Mouse (Mus musculus) neural tube, embryonic 11.5 days (tissue): ENCODE results near the gene Scn3b. TPM values are rescaled to one million over a fixed set of nuclear protein-coding genes. Genes with fewer than 3 reads are reported as not detected.

Experiments used
- ATAC-seq: fragments of 200-750 bp; cut with Nextera tagmentation; 2 replicates; pipeline ENCODE4 v1.8.0; 2017; ENCODE audit warnings: moderate number of reproducible peaks, mild to moderate bottlenecking, moderate TSS enrichment, moderate library complexity; ENCODE audit not compliant: insufficient read depth, low FRiP score, low TSS enrichment
- DNase-seq: peaks from one replicate; pipeline ENCODE4 v3.0.0-alpha.2; 2015; ENCODE audit warnings: low spot score
- H3K27ac ChIP-seq: fragments of 300-500 bp; sonication (generic); 2 replicates; pipeline ENCODE4 v1.5.1; 2014; ENCODE audit warnings: low read depth, mild to moderate bottlenecking, low read length
- H3K27me3 ChIP-seq: fragments of 300-500 bp; sonication (generic); 2 replicates; pipeline ENCODE4 v1.6.1; 2014; ENCODE audit warnings: mild to moderate bottlenecking, low read length, mixed read lengths; ENCODE audit not compliant: control insufficient read depth, insufficient read depth
- H3K36me3 ChIP-seq: fragments of 300-500 bp; sonication (generic); 2 replicates; pipeline ENCODE4 v1.6.1; 2014; ENCODE audit warnings: mild to moderate bottlenecking, low read length, moderate library complexity, mixed read lengths; ENCODE audit not compliant: control insufficient read depth, insufficient read depth
- H3K4me1 ChIP-seq: fragments of 300-500 bp; sonication (generic); 2 replicates; pipeline ENCODE4 v1.6.1; 2014; ENCODE audit warnings: low read length, mixed read lengths; ENCODE audit not compliant: control insufficient read depth, insufficient read depth
- H3K4me2 ChIP-seq: fragments of 300-500 bp; sonication (generic); 2 replicates; pipeline ENCODE4 v1.6.1; 2014; ENCODE audit warnings: low read depth, mild to moderate bottlenecking, moderate library complexity
- H3K4me3 ChIP-seq: fragments of 300-500 bp; sonication (generic); 2 replicates; pipeline ENCODE4 v1.5.1; 2014; ENCODE audit warnings: low read depth, low read length
- H3K9ac ChIP-seq: fragments of 300-500 bp; sonication (generic); 2 replicates; pipeline ENCODE4 v1.6.1; 2014; ENCODE audit warnings: mild to moderate bottlenecking, low read length
- H3K9me3 ChIP-seq: fragments of 300-500 bp; sonication (generic); 2 replicates; pipeline ENCODE4 v1.6.1; 2016; ENCODE audit warnings: low read length; ENCODE audit not compliant: control insufficient read depth
- WGBS: fragments of 180-500 bp; shearing (Covaris S2); extraction: QIAGEN DNeasy Blood & Tissue Kit; methylation state at CpG from one replicate; pipeline ENCODE4 v1.1.7; 2014; 5-methylcytosine and 5-hydroxymethylcytosine counted together
- polyA plus RNA-seq: library from polyadenylated mRNA; unstranded; fragments of >200 nt; fragmentation: Nextera tagmentation; extraction: Ambion mirVana; gene quantifications from 2 replicates; pipeline ENCODE4 v1.2.1, GENCODE M21; 2014

Gene Scn3b
- polyA plus RNA-seq, 1 experiment from 2014 or later = 37.1 TPM

GRCm38 (mm10) chr9:40324232-40324792 lies 55.3 kb downstream of the Scn3b start:
- 88% methylated on average over 4 of the region's 4 CpGs for WGBS

DNA sequence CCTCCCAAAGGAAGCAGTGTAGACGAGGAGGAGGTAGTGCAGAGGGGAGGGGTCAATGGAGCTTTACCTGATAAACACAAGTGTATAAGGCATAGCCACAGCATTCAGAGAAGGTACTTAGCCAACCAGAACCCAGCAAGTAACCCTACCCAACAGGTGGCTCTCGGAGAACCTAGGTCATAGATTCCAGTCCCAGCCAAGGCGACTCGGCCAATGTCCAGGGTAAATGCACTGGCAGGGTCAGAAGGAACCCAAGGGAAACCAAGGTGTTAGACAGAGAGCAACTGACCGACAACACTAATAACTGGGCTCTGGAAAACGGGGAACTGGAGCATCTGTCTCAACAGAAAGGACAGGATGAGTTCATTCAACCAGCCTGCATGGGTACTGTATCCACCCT lies 55.8 kb downstream of the Scn3b start:
- Histone ChIP-seq H3K4me3 (no peak overlapping the region), H3K27ac (no peak overlapping the region), H3K9ac (no peak overlapping the region), H3K4me1 (no peaks in the 10 kb centered on the region), H3K27me3 (no peaks in the 10 kb centered on the region), H3K4me2 (no peak overlapping the region), H3K36me3 (no peaks in the 10 kb centered on the region), H3K9me3 (no peaks in the 10 kb centered on the region)
- ATAC-seq (no peak), DNase-seq (no peak)
- 94% methylated on average over 6 of the region's 6 CpGs for WGBS

More at GRCm38 (mm10) chr9:40324232-40324792, 55.3 kb downstream of the Scn3b start:
- Histone ChIP-seq H3K4me1 (no peaks in the 10 kb centered on the region), H3K9me3 (no peaks in the 10 kb centered on the region), H3K4me3 (no peak overlapping the region), H3K27ac (no peak overlapping the region), H3K27me3 (no peaks in the 10 kb centered on the region), H3K36me3 (no peaks in the 10 kb centered on the region), H3K9ac (no peak overlapping the region), H3K4me2 (no peak overlapping the region)
- DNase-seq (no peak), ATAC-seq (no peak)

DNA sequence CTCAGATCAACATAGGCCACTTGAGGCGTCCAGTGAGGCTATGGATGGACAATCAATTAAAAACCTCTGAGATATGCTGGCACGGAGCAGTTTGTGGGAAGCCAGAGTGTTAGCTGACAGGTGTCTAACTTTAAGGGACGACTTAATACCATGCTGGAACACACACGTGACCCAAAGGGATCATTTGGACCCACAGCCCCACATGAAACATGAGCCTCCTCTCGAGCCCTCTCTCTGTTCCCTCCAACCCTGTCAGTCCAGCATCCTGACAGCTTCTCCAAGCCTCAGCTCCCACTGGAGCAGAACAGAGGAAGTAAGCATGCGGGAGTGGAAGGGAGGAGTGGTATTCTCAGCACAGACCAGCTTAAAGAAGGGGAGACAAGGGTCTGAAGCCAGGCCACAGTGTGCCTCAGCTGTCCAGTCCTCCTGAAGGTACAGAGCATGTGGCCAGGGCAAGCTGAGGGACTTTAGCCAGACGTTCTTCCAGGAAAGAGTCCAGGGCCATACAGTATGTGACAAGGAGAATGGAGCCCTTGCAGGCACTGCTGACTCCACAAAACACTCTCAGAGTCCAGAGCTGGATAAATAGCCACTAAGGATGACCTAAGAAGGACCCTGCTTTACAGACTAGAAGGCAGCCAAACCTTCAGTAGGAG lies 57.4 kb downstream of the Scn3b start:
- 73% methylated on average over 7 of the region's 7 CpGs for WGBS
- ATAC-seq (no peak), DNase-seq (no peak)
- no peak overlapping the region for H3K9ac ChIP-seq
- H3K27ac ChIP-seq = no peak overlapping the region
- no peak overlapping the region for H3K4me2 ChIP-seq
- H3K9me3 ChIP-seq = no peaks in the 10 kb centered on the region
- no peaks in the 10 kb centered on the region for H3K27me3 ChIP-seq
- H3K36me3 ChIP-seq = no peaks in the 10 kb centered on the region
- no peaks in the 10 kb centered on the region for H3K4me1 ChIP-seq
- H3K4me3 ChIP-seq = no peak overlapping the region

GRCm38 (mm10) chr9:40330609-40331382 lies 61.8 kb downstream of the Scn3b start:
- H3K4me2 ChIP-seq = no peak overlapping the region
- H3K27me3 ChIP-seq = no peaks in the 10 kb centered on the region
- no peak overlapping the region for H3K27ac ChIP-seq
- no peaks in the 10 kb centered on the region for H3K9me3 ChIP-seq
- no peaks in the 10 kb centered on the region for H3K36me3 ChIP-seq
- no peaks in the 10 kb centered on the region for H3K4me1 ChIP-seq
- H3K9ac ChIP-seq = no peak overlapping the region
- 54% methylated on average over 19 of the region's 19 CpGs for WGBS
- H3K4me3 ChIP-seq = no peak overlapping the region
- DNase-seq = peak; percentile 86
- ATAC-seq = peak; percentile 84

DNA sequence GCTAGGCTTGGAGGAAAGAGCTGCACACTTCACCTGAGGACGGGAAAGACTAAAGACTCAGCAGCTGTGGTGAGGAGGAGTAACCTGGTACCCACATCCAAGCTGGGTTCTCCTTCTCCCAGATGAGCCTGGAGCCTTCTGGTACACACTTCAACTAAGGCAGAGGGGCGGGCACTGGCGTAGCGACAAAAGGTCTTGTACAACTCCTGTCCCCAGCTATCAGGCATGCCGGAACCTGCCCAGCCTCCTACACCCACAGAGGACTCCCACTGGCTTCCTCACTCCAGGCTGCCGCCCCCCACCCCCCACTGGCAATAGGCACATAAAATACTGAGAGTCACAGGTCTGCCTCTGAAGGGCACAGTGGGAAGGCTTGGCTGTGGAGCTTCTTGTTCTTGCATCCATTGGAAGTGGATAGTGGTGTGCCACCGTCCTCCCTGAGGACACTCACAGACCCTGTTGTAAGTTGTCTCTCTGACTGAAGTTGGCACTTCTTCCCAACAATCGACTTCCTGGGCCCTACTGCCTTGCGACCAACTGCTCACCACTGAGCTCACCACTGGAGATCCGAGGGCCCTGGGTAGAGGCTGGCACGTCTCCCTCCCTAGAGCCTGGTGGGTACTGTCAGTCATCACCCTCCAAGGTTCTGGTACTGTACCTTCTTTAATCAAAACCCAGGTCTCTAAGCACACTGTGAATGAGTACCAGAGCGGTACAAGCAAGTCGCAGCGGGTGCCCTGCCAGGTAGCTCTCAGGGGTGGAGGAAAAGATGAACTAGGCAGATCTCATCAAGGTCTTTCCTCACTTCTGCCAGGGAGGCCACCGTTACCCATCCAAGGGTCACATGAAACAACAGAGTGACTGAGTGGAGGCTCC lies 62.6 kb downstream of the Scn3b start:
- ATAC-seq = no peak
- DNase-seq = no peak
- H3K4me2 ChIP-seq = no peak overlapping the region
- H3K9ac ChIP-seq = no peak overlapping the region
- H3K36me3 ChIP-seq = no peaks in the 10 kb centered on the region
- H3K4me1 ChIP-seq = no peaks in the 10 kb centered on the region
- 84% methylated on average over 15 of the region's 15 CpGs for WGBS
- H3K4me3 ChIP-seq = no peak overlapping the region
- H3K9me3 ChIP-seq = no peaks in the 10 kb centered on the region
- no peaks in the 10 kb centered on the region for H3K27me3 ChIP-seq
- no peak overlapping the region for H3K27ac ChIP-seq

DNA sequence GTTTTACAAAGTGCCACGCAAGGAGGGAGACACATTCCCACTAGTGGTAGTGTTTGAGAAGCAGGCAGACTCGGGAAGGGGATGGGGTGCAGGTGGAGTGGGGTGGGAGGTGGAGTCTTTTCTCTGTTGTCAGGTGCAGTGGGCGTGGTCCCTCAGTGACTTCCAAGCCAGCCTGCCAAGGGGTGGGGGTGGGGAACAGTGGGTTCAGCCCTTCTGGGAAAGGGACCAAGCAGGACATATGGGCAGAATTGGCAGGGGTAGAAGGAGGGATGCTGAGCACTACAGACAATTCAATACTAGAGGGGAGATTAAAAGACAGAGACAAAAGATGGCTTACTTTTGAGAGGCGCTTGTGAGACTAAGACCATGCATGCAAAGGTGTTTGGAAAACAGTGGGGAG lies 63.3 kb downstream of the Scn3b start:
- no peaks in the 10 kb centered on the region for H3K9me3 ChIP-seq
- no peaks in the 10 kb centered on the region for H3K27me3 ChIP-seq
- no peaks in the 10 kb centered on the region for H3K4me1 ChIP-seq
- ATAC-seq (no peak), DNase-seq (no peak)
- no peak overlapping the region for H3K4me2 ChIP-seq
- WGBS = 84% methylated on average over 4 of the region's 4 CpGs
- H3K9ac ChIP-seq = no peak overlapping the region
- no peak overlapping the region for H3K4me3 ChIP-seq
- no peak overlapping the region for H3K27ac ChIP-seq
- no peaks in the 10 kb centered on the region for H3K36me3 ChIP-seq

DNA sequence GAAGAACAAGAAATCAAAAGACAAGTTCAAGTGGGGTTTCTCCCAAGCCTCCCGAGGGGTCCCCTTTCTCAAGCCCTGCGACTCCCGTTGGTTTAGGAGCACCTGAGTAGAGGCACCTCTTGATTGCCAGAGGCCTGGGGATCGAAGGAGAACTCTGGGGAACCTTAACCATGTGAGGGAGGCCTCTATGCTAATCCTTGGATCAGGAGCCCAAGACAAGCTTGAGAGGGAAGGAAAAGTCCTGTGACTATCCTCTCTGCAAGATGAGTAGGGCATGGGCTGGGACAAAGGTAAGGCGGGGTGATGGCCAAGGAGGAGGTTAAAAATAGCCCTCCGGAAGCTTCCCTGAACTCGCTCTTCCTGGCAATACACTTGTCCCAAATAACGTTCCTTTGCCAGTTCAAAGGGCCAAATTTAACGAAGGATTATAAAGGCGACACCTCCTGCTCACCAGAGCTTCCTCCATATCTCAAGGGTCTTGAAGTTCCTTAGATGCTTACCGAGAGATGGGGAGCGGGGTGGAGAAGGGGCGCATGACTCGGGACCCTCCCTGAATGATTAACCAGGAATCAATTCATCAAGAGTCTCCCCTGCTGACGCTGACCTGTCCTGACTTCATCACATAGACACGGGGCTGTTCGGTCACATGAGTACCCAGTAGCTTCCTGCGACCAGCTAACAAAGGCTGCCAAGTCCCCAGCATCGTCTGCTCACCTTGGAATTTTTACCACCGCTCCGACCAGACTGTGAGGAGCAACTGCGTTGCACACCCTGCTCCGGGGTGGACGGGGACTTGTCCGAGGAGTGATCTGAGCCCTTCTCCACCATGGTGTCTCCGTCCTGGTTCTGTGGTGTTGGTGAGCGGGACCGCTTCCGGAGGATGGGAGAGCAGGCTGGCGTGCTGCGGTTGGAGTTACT lies 64.0 kb downstream of the Scn3b start:
- 84% methylated on average over 31 of the region's 31 CpGs for WGBS
- H3K9me3 ChIP-seq = no peaks in the 10 kb centered on the region
- H3K4me2 ChIP-seq = no peak overlapping the region
- DNase-seq (no peak), ATAC-seq (no peak)
- H3K27ac ChIP-seq = no peak overlapping the region
- H3K9ac ChIP-seq = no peak overlapping the region
- H3K27me3 ChIP-seq = no peaks in the 10 kb centered on the region
- no peak overlapping the region for H3K4me3 ChIP-seq
- H3K4me1 ChIP-seq = no peaks in the 10 kb centered on the region
- no peaks in the 10 kb centered on the region for H3K36me3 ChIP-seq
